Mouse (Mus musculus): ENCODE data around the gene Pde8b.

GRCm38 (mm10) chr13:95172346-95172745, 77.8 kb downstream of the Pde8b start:
- TF ChIP-seq CTCF (IDR thresholded peaks at IDR 0.05; ENCODE audit: control insufficient read depth, insufficient read depth, low read length) (no peak), POLR2A (IDR thresholded peaks at IDR 0.05; ENCODE audit: borderline replicate concordance, control insufficient read depth, low read depth, low read length) (no peak)

Data from bone marrow, adult 2 months (tissue).